Mouse (Mus musculus): ENCODE results near the gene Atp11b. TPM values are rescaled to one million over a fixed set of nuclear protein-coding genes. Genes with fewer than 3 reads are reported as not detected.

Gene Atp11b
- polyA plus RNA-seq, 1 experiment from 2014 or later, result 29.8 TPM

DNA sequence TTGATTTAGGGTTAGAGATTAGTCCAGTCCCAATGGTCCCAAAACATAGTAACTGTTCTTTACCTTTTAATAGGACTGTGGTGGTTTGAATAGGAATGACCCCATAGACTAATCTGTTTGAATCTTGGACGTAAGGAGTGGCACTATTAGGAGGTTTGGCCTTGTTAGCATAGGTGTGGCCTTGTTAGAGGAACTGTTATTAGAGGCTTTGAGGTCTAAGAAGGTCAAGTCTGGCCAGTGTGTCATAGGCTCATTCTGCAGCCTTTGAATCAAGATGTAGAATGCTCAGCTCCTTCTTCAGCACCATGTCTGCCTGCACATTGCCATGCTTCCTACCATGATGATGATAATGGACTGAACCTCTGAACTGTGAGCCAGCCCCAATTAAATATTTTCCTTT is 27.0 kb upstream of the Atp11b start:
- Histone ChIP-seq H3K9ac (ENCODE audit: low read depth, low read length) (no peak overlapping the region), H3K36me3 (ENCODE audit: control insufficient read depth, insufficient read depth, low read length) (no peaks in the 10 kb centered on the region), H3K27me3 (ENCODE audit: control insufficient read depth, insufficient read depth, low read length) (no peaks in the 10 kb centered on the region), H3K4me3 (ENCODE audit: low read depth, low read length) (no peak overlapping the region), H3K4me2 (no peak overlapping the region), H3K4me1 (ENCODE audit: control insufficient read depth, insufficient read depth, low read length) (no peaks in the 10 kb centered on the region), H3K27ac (ENCODE audit: low read depth, low read length) (no peak overlapping the region), H3K9me3 (replicated peaks; ENCODE audit: control insufficient read depth, low read length) (no peaks in the 10 kb centered on the region)
- 72% methylated on average over 1 of the region's 1 CpGs for WGBS (ENCODE audit: insufficient replicate concordance)
- no peak for ATAC-seq (replicated peaks; ENCODE audit: insufficient number of reproducible peaks, low FRiP score, low TSS enrichment)

DNA sequence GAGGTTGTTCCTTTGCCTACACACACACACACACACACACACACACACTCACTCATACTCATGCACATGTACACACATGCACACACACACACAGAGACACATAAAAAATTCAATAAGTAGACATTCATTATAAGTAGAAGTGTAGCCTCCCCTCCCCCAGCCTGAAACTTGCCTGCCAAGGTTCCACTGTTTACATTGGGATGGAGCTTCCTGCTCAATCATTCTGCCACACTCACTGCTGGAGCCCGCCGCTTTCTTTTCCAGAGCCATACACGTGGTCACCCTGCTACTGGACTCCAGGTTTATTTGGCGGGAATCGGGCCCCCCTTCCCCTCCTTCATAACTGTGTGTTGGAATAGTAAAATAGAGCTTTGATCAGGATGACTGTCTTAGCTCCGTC is 24.4 kb upstream of the Atp11b start:
- Histone ChIP-seq H3K27ac (ENCODE audit: low read depth, low read length) (no peak overlapping the region), H3K9me3 (replicated peaks; ENCODE audit: control insufficient read depth, low read length) (no peaks in the 10 kb centered on the region), H3K9ac (ENCODE audit: low read depth, low read length) (no peak overlapping the region), H3K4me3 (ENCODE audit: low read depth, low read length) (no peak overlapping the region), H3K4me1 (ENCODE audit: control insufficient read depth, insufficient read depth, low read length) (no peaks in the 10 kb centered on the region), H3K4me2 (no peak overlapping the region), H3K27me3 (ENCODE audit: control insufficient read depth, insufficient read depth, low read length) (no peaks in the 10 kb centered on the region), H3K36me3 (ENCODE audit: control insufficient read depth, insufficient read depth, low read length) (no peaks in the 10 kb centered on the region)
- no peak for ATAC-seq (replicated peaks; ENCODE audit: insufficient number of reproducible peaks, low FRiP score, low TSS enrichment)
- WGBS (ENCODE audit: insufficient replicate concordance), result 62% methylated on average over 6 of the region's 6 CpGs

DNA sequence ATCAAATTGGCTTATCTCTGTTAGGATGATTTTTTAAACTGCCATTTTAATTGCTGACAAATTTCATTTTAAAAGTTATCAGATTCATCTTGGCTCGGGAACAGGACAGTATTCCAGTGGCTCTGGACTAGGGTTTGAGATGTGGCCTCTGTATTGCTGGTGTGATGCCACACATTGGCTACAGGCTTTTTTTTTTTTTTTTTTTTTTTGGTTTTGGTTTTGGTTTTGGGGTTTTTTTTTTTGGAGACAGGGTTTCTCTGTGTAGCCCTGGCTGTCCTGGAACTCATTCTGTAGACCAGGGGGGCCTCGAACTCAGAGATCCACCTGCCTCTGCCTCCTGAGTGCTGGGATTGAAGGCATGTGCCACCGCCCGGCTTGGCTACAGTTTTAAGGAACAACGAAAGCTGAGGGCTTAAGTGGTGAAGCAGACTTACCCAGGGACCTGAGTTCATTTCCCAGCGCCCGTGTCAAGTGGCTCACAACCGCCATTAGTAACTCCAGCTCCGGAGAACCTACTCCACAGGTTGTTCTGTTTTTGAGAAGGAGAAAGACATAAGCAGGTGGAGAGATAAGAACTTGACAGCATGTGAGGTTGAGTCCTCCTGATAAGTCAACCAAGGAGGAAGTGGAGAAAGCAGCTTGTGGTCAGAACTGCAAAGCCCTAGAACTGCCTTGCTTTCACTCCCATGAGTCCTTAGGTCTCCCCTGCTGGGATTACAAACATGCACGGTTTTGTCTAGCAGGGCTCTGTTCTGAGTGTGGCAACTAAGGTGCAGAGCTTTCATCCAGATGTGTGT is 21.7 kb upstream of the Atp11b start:
- WGBS (ENCODE audit: insufficient replicate concordance), result 77% methylated on average over 10 of the region's 10 CpGs
- no peak overlapping the region for H3K4me2 ChIP-seq
- no peak overlapping the region for H3K9ac ChIP-seq (ENCODE audit: low read depth, low read length)

DNA sequence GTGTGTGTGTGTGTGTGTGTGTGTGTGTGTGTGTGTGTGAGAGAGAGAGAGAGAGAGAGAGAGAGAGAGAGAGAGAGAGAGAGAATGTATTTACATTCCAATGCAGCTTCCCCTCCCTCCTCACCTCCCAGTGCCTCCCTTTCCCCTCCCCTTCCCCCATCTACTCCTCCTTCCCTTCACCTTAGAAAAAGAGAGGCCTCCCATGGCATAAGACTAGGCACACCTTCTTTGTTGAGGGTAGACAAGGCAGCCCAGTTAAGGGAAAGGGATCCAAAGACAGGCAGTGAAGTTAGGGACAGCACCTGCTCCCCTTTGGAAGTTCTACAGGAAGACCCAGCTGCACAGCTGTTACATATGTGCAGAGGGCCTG is 21.1 kb upstream of the Atp11b start:
- Histone ChIP-seq H3K4me1 (ENCODE audit: control insufficient read depth, insufficient read depth, low read length) (no peaks in the 10 kb centered on the region), H3K36me3 (ENCODE audit: control insufficient read depth, insufficient read depth, low read length) (no peaks in the 10 kb centered on the region), H3K4me2 (no peak overlapping the region), H3K9me3 (replicated peaks; ENCODE audit: control insufficient read depth, low read length) (no peaks in the 10 kb centered on the region), H3K27ac (ENCODE audit: low read depth, low read length) (no peak overlapping the region), H3K27me3 (ENCODE audit: control insufficient read depth, insufficient read depth, low read length) (no peaks in the 10 kb centered on the region), H3K9ac (ENCODE audit: low read depth, low read length) (no peak overlapping the region), H3K4me3 (ENCODE audit: low read depth, low read length) (no peak overlapping the region)
- no peak for ATAC-seq (replicated peaks; ENCODE audit: insufficient number of reproducible peaks, low FRiP score, low TSS enrichment)

More for the DNA sequence above, 21.7 kb upstream of the Atp11b start:
- no peak for ATAC-seq (replicated peaks; ENCODE audit: insufficient number of reproducible peaks, low FRiP score, low TSS enrichment)
- Histone ChIP-seq H3K27ac (ENCODE audit: low read depth, low read length) (no peak overlapping the region), H3K4me3 (ENCODE audit: low read depth, low read length) (no peak overlapping the region), H3K4me1 (ENCODE audit: control insufficient read depth, insufficient read depth, low read length) (no peaks in the 10 kb centered on the region), H3K27me3 (ENCODE audit: control insufficient read depth, insufficient read depth, low read length) (no peaks in the 10 kb centered on the region), H3K9me3 (replicated peaks; ENCODE audit: control insufficient read depth, low read length) (no peaks in the 10 kb centered on the region), H3K36me3 (ENCODE audit: control insufficient read depth, insufficient read depth, low read length) (no peaks in the 10 kb centered on the region)

DNA sequence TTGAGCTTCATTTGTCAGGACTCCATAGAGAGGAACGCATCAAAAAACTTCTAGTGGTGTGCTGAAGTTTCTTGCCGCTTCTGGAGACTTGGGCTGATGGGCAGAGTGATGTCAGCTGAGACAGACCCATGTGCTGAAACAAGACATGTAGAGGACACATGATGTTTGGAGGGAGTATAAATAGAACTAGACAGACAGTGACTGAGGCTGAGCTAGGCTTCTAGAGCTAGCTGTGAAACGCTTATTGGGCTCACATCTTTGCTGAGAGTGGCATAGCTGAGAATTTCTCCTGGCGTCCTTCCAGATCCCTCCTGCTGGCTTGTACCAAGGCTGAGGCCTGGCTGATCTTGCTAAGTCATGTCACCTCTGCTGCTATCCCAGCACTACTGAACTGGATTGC is 19.4 kb upstream of the Atp11b start:
- H3K36me3 ChIP-seq (ENCODE audit: control insufficient read depth, insufficient read depth, low read length), result no peaks in the 10 kb centered on the region
- no peaks in the 10 kb centered on the region for H3K4me1 ChIP-seq (ENCODE audit: control insufficient read depth, insufficient read depth, low read length)
- 68% methylated on average over 4 of the region's 4 CpGs for WGBS (ENCODE audit: insufficient replicate concordance)
- H3K9ac ChIP-seq (ENCODE audit: low read depth, low read length), result no peak overlapping the region
- no peaks in the 10 kb centered on the region for H3K27me3 ChIP-seq (ENCODE audit: control insufficient read depth, insufficient read depth, low read length)
- H3K9me3 ChIP-seq (replicated peaks; ENCODE audit: control insufficient read depth, low read length), result no peaks in the 10 kb centered on the region
- no peak overlapping the region for H3K4me2 ChIP-seq
- no peak overlapping the region for H3K4me3 ChIP-seq (ENCODE audit: low read depth, low read length)
- H3K27ac ChIP-seq (ENCODE audit: low read depth, low read length), result no peak overlapping the region
- no peak for ATAC-seq (replicated peaks; ENCODE audit: insufficient number of reproducible peaks, low FRiP score, low TSS enrichment)

DNA sequence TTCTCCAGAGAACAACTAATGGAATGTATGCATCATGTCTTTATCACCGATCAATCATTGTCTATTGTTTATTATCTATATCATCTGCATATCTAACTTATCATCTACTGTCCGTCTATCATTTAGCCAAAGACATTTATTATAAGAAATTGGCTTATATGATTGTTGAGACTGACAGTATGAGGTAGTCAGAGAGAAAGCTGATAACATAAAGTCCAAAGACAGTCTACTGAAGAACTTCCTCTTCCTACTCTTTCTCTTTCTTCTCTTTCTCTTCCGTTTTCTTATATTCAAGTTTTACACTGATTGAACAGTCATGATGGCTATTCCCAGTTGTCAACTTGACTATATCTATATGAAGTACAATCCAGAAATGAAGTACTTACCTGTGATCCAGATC is 15.8 kb upstream of the Atp11b start:
- Histone ChIP-seq H3K4me2 (no peak overlapping the region), H3K27me3 (ENCODE audit: control insufficient read depth, insufficient read depth, low read length) (no peaks in the 10 kb centered on the region), H3K9ac (ENCODE audit: low read depth, low read length) (no peak overlapping the region), H3K4me1 (ENCODE audit: control insufficient read depth, insufficient read depth, low read length) (no peaks in the 10 kb centered on the region), H3K27ac (ENCODE audit: low read depth, low read length) (no peak overlapping the region), H3K36me3 (ENCODE audit: control insufficient read depth, insufficient read depth, low read length) (no peaks in the 10 kb centered on the region), H3K4me3 (ENCODE audit: low read depth, low read length) (no peak overlapping the region), H3K9me3 (replicated peaks; ENCODE audit: control insufficient read depth, low read length) (no peaks in the 10 kb centered on the region)
- no peak for ATAC-seq (replicated peaks; ENCODE audit: insufficient number of reproducible peaks, low FRiP score, low TSS enrichment)
- WGBS (ENCODE audit: insufficient replicate concordance), result 85% methylated on average over 3 of the region's 3 CpGs

DNA sequence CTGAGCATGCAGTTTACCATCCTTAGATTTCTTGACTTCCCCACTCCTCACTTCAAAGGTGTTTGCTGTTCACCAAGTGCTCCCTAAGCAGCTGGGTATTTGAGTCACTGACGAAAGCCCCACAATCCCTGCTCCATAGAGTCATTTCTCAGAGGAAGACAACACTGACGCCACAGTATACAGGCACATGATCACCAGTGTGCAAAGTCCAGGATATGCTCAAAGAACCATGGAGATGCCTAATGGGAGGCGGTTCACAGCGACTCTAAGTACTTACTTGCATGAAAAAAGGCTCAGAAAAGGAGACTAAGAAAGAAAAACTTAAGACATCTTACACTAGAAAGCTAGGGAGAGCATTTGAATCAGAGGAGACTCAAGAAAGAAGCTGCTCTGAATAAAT is 8.9 kb upstream of the Atp11b start:
- H3K27me3 ChIP-seq (ENCODE audit: control insufficient read depth, insufficient read depth, low read length), result no peaks in the 10 kb centered on the region
- H3K9me3 ChIP-seq (replicated peaks; ENCODE audit: control insufficient read depth, low read length), result no peaks in the 10 kb centered on the region
- H3K4me3 ChIP-seq (ENCODE audit: low read depth, low read length), result no peak overlapping the region
- no peak overlapping the region for H3K27ac ChIP-seq (ENCODE audit: low read depth, low read length)
- no peak for ATAC-seq (replicated peaks; ENCODE audit: insufficient number of reproducible peaks, low FRiP score, low TSS enrichment)
- no peak overlapping the region for H3K4me2 ChIP-seq
- no peaks in the 10 kb centered on the region for H3K4me1 ChIP-seq (ENCODE audit: control insufficient read depth, insufficient read depth, low read length)
- no peak overlapping the region for H3K9ac ChIP-seq (ENCODE audit: low read depth, low read length)
- H3K36me3 ChIP-seq (ENCODE audit: control insufficient read depth, insufficient read depth, low read length), result no peaks in the 10 kb centered on the region
- WGBS (ENCODE audit: insufficient replicate concordance), result 62% methylated on average over 4 of the region's 4 CpGs

DNA sequence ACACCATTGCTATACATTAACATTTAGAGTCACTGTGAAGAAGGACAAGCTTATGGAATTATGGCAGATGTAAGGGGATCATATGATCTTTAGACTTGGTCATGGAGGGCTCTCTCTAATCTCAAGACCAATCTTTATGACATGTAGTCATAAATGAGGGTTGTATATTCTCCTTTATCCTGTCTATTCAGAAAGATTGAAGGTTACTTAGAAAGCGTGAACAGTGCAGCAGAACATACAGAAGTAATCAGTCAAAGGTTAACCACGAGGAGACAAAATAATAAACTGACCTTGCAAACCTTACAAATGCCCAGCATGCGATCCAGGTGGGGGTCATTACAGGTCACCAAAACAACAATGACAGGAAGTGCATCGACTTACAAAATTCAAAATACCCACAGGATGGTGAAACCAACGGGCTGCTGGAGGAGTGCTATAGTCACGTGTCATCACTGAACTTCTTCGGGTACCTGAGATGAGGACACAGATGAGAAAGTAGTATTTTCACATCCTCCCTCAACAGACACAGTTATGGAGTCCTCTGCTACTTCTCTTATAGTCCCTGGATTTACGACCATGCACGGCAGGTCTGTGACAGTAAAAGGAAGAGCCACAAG is 7.0 kb upstream of the Atp11b start:
- Histone ChIP-seq H3K4me1 (ENCODE audit: control insufficient read depth, insufficient read depth, low read length) (no peaks in the 10 kb centered on the region), H3K27ac (ENCODE audit: low read depth, low read length) (no peak overlapping the region), H3K36me3 (ENCODE audit: control insufficient read depth, insufficient read depth, low read length) (no peaks in the 10 kb centered on the region), H3K4me2 (no peak overlapping the region), H3K9me3 (replicated peaks; ENCODE audit: control insufficient read depth, low read length) (no peaks in the 10 kb centered on the region), H3K9ac (ENCODE audit: low read depth, low read length) (no peak overlapping the region), H3K27me3 (ENCODE audit: control insufficient read depth, insufficient read depth, low read length) (no peaks in the 10 kb centered on the region), H3K4me3 (ENCODE audit: low read depth, low read length) (no peak overlapping the region)
- 62% methylated on average over 9 of the region's 9 CpGs for WGBS (ENCODE audit: insufficient replicate concordance)
- ATAC-seq (replicated peaks; ENCODE audit: insufficient number of reproducible peaks, low FRiP score, low TSS enrichment), result no peak

DNA sequence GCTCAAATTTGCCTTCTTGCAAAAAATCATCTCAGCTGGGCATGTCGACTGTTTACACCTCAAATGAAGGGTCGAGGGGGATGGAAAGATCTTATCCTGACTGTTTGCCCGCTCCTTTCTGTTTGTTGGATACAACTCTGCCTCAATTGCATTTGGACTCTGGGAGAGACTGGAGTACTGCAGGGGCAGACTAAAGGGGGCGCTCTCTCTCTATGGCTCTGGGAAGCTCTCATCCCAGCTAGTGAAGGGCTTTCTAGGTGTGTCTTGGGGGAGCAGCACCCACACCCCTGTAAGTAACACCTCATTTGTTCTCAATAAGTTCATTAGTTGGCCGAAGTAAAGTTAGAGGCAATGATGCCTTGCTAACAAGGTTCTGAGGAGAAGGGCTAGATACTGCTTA is 3.6 kb upstream of the Atp11b start:
- 39% methylated on average over 5 of the region's 5 CpGs for WGBS (ENCODE audit: insufficient replicate concordance)
- no peaks in the 10 kb centered on the region for H3K4me1 ChIP-seq (ENCODE audit: control insufficient read depth, insufficient read depth, low read length)

More for the DNA sequence above, 3.6 kb upstream of the Atp11b start:
- H3K36me3 ChIP-seq (ENCODE audit: control insufficient read depth, insufficient read depth, low read length), result no peaks in the 10 kb centered on the region
- no peak overlapping the region for H3K4me3 ChIP-seq (ENCODE audit: low read depth, low read length)
- no peak overlapping the region for H3K27ac ChIP-seq (ENCODE audit: low read depth, low read length)
- no peaks in the 10 kb centered on the region for H3K9me3 ChIP-seq (replicated peaks; ENCODE audit: control insufficient read depth, low read length)
- no peak overlapping the region for H3K9ac ChIP-seq (ENCODE audit: low read depth, low read length)
- ATAC-seq (replicated peaks; ENCODE audit: insufficient number of reproducible peaks, low FRiP score, low TSS enrichment), result no peak
- no peak overlapping the region for H3K4me2 ChIP-seq
- H3K27me3 ChIP-seq (ENCODE audit: control insufficient read depth, insufficient read depth, low read length), result no peaks in the 10 kb centered on the region

Measured in heart, embryonic 11.5 days (tissue).